Mouse (Mus musculus): ENCODE data around the gene Smc4.

- TF ChIP-seq CTCF (IDR thresholded peaks at IDR 0.05; ENCODE audit: insufficient read depth, low read length) (no peak), POLR2A (IDR thresholded peaks at IDR 0.05; ENCODE audit: borderline replicate concordance, extremely low read depth, low read depth, low read length) (no peak)
Measured at GRCm38 (mm10) chr3:69008873-69009272, 4.3 kb downstream of the Smc4 start.

All from lung, adult 2 months (tissue).